Mouse (Mus musculus) cerebellum, adult 11-12 months (tissue): ENCODE results near the gene Npc1l1.

ENCODE experiments used
- DNase-seq: peaks from one replicate; pipeline ENCODE4 v3.0.0; 2022

Gene Npc1l1

DNA sequence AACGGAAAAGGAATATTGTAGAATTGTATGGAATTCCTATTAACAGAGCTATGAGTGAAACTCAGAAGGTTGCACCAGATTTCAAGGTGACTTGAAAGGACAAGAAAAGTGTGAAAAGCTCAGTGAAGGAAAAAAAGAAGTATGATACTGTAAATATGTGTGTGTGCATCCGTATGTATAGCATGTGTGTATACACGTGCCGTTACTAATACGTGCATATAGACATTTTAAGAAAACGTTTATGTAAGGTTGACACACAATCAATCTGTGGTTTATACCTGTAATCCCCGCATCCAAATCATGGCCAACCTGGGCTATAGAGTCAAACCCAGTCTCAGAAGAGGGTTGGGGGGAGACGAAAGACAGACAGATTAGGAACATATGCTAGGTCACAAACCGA, 29.4 kb downstream of the Npc1l1 start:
- DNase-seq: no peak

DNA sequence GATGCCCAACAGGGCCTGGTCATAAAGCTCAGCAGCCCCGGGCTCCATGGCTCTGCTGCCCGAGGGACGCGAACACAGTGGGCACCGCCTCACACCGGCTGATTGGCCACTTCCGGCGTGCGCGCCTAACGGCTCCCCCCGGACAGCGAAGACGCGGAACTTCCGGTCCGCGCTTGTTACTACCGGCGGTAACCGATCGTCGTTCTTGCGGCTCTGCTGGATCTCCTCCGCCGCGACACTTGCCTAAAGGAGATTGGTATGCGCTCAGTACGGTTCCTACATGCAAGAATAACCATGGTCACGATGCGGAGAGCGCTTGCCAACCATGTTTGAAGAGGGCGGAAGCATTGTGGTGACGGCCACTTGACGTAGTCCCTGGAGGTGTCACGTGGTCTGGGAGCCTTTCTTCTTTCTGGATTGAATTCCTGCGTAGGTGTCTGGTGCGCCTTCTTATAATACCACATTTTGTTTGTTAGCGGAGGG, 29.8 kb downstream of the Npc1l1 start, which contains the start of gene Nudcd3:
TSS of gene Nudcd3 (minus strand) at position 329 of the 483 bp plus-strand sequence.
- DNase-seq: peak; percentile 87

DNA sequence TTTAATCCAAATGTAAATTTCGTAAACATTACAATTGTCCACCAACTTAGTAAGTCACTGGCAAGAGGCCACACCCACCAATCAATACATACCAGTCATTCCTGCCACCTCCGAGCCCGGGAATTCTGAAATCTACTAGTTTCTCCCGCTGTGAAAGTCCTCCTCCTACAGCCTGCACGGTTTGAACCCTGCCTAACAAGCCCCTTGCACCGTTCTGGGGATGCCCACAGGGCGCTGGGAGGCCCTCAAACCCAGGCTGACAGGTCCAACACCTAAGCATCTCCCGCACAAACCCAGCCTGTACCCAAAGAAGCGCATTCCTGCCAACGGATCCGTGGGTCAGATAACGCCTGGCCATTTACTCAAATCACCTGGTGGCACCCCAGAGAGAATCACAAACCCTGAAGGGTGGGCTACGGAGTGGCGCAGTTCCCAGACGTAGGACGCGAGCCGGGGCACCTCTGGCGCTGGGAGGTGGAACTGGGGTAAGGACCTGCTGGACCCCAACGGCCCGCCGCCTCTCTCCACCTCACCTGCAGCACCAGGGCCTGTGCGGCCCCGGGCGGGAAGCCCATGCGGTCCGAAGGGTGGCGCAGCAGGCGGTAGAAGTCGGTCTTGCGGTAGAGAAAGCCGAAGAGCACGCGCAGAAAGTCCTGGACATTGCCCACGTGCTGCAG, 30.4 kb downstream of the Npc1l1 start, which contains the start of gene A730071L15Rik:
TSS of gene A730071L15Rik (plus strand) at position 620 of the 677 bp plus-strand sequence.
- no peak for DNase-seq

DNA sequence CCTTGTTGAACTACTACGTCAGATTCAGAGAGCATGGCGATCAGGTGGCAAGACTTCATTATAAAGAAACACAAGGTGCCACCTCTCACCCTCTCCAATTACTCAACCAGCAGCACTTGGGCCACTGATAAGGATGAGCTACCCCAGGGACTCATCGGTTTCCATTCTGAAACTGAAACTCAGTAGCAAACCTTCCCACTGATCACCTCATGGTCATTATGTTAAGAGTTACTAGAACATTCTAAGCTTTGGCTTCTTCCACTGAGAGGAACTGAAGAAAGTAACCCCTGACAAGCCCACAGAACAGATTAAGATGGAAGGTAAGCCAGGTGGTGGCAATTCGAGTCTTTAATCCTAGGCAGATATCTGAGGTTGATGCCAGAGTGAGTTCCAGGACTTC, 31.5 kb downstream of the Npc1l1 start:
- no peak for DNase-seq

DNA sequence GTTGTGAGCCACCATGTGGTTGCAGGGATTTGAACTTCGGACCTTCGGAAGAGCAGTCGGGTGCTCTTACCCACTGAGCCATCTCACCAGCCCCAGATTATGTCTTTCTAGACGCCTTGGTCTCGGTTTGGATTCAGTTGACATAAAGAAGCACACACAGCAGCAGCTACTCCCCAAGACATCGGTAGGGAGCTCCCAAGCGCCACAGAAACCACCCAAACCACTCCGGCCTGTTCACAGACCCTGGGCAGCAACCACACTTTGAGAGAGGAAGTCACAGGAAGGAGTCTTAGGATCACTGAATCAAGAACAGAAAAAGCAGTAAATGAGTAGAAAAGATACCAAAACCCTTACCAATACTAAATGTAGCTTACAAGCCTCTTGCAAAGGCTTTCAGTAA, 33.2 kb downstream of the Npc1l1 start:
- no peak for DNase-seq

DNA sequence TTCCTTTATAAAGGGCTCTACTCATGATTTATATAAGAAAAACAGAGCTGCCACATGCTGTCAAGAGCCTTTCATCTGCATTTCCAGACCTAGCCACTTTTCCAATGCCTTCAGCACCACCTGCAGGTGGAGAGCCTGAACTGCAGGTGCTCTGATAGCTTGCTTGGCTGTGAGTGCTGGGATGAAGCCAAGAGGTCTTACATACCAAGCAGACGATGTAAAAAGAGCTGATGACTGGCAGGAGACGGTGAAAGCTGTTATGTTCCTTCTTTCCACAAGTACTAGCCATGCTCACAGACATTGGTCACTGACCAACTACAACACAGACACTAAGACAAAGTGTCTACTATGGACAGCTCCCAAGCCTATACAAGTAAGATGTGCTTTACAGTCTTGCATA, 42.1 kb downstream of the Npc1l1 start:
- peak; percentile 95 for DNase-seq

DNA sequence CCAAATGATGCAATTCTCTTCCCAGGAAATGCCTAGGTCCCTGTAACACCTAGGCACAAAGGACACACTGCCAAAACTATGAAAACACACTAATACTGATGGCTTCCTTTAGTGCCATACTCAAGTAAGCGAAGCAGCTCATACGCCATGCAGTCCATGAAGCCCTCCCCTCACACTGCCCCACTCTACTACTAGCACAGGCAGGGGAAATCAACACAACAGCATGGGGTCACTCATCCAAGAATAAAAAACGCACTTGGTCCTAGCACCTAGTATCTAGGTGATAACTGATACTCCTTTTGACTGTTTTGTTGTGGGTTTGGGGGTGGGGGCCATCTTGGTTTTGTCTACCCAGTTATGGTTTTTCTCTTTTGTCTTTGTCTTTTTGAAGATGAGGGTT, 42.5 kb downstream of the Npc1l1 start:
- peak; percentile 38 for DNase-seq

DNA sequence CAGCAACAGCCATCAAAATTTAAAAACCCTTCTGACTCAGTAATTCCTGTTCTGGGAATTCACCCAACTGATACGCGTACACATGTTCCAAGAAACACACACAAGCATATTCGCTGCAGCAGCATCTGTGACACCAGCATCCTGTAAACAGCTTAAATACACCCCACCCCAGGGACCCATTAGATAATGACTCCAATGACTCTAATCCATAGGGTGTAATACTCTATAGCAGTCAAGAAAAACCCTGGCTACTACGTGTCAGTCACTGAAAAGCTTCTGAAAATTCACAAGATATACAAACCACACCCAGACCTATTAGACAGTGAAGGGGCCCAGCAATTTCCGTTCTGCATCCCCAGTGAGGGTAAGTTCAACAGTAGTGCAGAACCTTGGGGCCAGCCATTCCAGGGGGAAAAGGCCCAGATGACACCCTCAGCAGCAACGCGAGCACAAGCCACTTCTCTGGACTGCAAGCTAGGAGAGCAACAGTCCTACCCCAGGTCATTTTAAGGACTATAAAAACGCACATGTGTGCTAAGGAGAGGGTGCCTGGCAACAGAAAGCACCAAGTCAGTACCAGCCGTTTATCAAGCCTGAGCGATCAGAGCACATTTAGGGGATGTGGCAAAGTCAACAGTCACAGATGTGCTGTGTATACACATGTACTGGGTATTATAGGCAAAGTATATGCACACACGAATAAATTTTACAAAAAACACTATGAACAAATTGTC, 45.6 kb downstream of the Npc1l1 start:
- DNase-seq: no peak

DNA sequence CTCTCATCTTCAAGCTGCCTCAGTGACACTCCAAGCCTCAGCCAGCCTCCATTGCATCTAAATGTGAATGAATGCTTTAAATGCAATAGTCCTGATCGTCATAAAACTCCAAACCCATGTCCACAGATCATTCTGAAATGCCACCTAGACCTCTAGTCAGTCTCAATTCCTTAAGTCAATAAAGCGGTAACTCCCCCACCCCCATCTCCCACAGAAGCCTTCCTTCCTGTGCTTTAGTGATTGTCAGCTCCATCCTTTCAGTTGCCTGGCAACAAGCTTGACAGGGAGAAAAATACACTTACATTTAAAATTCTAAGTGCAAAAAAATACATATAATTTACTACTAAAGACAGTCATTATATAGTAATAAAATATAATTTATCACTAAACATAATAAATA, 46.7 kb downstream of the Npc1l1 start:
- no peak for DNase-seq

DNA sequence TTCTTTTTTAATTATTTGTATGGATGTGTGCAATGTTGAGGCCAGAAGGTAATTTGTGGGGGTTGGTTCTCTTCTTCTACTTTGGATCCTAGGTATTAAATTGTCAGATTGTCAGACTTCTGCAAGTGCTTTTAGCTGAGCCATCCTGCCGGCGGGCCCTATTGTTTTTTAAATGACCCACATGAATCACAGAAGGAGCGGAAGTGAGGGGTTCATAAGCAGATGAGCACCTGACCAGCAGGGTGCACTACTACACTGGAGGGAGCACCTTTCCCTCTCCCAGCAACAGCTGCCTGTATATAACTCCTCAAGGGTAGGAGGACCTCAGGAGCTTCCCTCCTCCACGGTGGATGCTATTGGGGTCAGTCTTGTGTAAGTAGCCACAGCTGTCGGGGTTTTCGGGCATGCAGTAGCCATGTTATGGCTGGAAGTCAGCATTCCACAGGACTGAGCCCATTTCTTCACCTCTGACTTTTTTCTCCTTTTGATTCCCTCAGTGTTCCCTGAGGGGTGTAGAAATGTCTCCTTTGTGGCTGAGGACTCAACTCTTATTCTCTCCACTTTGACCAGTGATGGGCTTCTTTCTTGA, 49.0 kb downstream of the Npc1l1 start:
- DNase-seq: no peak

DNA sequence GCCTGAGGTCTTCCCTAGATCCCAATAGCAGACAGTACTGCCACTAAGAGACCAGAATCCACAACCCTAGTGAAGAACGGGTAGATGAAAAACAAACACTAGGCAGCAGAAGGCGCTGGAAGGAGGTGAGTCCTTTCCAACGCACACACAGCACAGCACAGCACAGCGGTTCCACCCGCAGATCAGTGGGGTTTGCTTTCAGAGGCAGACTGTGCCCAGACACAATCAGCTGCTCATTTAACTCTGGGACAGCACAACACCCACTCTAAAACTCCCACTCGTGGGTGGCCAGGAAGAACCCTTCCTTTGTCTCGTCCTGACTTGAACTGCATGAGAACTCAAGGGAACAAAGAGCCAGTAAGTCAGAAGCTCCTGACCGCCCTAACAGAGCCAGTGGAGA, 50.7 kb downstream of the Npc1l1 start:
- DNase-seq: no peak

DNA sequence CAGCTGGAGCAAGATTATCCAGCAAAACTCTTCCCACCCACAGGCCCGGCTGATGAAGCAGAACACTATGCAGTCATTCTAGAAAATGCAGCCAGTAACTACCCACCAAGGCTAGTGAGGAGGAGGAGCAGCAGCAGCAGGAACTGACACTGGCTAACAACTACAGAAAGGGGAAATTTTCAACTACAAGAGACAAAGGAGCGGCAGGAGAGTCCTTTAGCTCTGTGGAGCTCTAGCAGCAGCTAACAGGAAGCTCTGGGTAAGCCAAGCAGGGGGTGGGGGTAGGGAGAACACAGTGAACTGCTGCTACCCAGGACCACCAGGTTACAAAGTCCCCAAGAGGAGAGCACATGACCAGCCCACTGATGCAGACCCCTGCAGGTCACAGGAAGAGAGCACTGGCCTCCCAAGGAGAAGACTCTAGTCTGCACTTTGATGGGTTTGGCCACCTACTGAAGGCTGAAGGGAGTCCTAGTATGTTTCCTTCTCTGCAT, 51.2 kb downstream of the Npc1l1 start:
- no peak for DNase-seq

DNA sequence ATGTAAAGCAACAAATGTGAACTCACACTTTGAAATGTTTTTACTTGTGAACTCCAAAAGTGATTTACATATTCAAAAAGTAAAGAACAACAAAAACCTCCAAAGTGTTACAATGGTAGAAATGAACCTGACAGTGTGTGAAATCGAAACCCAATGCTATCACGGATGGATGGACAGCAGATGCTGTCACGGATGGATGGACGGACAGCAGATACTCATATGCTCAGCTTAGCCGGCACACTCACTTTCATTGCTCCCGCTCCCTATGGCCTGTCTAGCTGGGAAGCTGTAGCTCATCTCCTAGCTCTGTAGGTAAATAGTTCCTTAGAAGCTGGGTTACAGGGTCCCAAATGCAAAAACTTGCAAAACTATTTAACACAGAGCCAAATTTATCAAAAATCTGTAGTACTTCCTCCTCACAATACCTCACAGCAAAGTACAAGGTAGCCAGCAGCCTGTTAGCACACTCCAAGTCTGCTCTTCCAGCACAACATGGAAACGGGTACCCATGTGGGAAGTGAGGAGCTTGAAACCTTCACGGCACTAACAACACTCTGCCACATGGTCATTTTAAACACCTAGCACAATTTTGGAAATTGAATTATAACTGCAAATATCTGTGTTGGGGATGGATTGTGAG, 52.0 kb downstream of the Npc1l1 start:
- DNase-seq: no peak

DNA sequence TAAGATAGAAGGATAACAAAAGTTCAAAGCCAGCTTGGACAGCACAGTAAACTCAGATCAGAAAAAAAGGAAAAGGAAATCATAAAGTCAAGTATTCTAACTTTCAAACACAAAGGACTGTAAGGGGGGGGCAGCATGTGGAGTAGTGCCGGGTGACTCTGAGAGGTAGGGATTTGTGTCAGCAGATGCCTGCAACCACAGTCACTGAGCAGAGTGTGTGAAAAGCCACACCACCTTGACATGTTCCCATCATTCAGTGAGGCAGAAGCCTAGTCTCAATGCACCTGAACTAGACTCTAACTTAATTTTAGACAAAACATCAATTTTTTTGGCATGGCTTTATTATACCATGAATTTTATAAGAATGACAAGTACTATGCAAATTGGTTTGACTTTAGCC, 54.4 kb downstream of the Npc1l1 start:
- no peak for DNase-seq

DNA sequence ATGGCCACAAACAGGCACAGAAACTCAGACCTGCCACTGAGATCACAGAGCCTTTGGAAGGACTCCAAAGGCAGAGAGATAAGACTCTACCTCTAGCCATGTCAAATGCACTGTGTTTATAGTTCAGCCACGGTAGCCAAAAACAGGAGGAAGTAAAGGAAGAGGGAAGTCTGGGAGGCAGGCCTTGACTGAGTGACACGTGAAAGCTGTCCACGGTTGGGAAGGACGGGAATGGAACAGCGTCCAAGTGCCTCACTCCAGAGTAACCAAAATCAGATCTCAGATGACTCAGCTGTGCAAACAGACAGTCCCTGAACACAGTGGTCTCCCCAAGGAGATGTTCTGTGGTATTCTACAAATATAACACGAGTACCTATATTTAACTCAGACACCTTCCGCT, 55.2 kb downstream of the Npc1l1 start:
- no peak for DNase-seq

DNA sequence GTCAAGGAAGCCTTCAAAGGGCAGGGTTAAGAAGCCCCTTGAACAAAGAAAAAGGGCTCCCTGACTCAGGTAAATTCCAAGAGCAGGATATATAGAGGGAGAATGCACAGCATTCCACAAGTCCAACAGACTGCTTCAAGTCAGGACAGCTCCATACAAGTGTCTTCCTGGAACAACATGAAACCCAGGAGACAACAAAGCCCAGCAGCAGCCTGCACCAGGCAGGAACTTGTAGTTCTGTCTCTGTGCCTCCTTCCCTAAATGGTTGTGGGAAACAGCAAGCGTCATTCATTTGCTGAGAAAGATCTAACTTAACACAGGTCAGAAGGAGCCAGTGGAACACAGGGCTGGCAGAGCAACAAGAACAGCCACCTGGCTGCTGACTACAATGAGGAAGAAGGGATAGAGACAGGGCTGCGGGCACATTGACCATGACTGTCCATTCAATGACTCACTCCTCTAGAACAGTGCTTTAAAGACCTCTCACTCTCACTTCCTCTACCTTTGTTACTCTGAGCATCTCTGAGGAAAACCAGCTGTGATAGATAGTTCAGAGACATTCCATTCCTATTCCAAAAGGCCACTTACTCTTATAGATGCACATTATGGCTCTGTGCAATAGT, 60.8 kb downstream of the Npc1l1 start:
- no peak for DNase-seq

DNA sequence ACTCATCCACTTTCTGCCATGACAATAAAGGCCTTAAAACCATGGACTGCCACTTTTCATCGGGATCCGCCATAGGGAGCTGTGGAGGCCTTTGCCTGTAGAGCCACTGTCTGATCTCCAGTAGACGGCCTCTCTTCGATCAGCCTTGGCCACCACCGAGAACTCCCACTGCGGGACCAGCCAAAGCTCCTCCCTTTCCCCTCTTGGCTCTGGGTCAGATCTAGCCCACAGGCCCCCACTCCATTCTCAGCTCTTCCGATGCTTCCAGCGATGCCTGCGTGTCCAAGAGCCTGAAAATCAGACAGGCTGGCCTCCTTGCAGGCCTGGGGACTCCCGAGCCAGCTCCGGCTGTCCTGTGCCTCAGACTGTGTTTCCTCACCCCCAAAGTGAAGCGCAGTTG, 63.6 kb downstream of the Npc1l1 start:
- peak; percentile 18 for DNase-seq

DNA sequence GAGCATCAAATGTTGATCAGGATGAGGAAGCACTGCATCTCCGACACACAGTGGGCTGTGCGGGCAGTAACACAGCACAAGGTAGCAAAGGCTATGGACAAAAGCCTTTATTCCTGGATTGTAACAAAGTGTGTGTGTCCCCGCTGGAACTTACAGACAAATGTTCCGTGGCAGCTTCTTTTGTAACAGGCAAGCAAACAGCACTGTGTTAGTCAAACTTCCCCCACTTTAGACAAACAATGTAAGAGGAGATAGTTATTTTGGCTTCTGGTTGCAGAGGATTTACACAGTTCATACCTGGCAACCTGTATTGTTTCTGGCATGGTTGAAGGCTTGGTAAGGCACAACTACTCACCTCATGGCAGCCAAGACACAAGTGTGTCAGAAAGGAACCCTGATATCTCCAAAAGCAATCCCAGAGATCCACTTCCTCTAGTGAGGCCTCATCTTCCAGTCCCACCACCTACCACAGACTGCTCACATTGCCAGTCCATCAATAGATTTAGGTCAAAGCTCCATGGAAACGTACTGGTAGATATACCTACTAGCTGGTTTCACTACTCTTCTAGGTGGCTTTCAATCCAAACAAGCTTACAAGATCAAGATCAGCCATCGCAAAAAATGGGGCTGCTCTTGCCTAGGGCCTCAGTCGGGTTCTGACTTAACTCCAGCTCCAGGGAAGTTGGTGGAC, 64.4 kb downstream of the Npc1l1 start:
- DNase-seq: no peak

DNA sequence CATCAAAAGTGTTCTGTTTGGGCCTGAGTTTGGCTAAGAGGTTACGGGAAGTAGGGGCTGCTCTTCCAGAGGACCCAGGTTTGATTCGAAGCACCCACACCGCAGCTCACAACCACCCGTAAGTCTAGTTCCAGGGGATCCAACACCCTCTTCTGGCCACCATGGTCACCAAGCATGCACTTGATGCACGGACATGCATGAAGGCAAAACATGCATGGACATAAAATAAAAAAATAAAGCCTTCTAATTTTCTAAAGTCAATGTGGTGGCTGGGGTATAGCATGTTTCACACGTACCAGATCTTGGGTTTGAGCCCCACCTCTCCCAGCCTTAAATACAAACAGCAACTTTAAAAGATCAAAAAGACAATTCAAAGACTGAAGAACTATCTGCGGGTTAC, 65.2 kb downstream of the Npc1l1 start:
- no peak for DNase-seq

DNA sequence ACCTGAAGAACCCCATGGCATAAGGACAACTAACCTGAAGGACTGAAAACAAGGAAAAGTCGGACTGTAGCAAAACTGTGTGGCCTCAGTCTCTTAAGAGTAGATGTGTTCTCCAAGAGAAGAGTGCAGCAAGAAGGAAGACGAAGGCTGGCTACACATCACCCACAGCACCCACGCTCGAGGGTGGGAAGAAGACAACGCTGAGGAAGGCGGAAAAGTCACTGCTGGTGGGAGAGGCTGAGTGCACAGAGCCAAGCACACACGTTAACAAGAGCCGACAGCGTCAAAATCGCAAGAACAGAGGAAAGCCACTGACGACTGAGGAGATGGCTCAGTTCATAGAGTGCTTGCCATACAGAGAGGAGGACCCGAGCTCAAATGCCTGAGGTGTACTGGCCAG, 66.2 kb downstream of the Npc1l1 start:
- DNase-seq: peak; percentile 12

DNA sequence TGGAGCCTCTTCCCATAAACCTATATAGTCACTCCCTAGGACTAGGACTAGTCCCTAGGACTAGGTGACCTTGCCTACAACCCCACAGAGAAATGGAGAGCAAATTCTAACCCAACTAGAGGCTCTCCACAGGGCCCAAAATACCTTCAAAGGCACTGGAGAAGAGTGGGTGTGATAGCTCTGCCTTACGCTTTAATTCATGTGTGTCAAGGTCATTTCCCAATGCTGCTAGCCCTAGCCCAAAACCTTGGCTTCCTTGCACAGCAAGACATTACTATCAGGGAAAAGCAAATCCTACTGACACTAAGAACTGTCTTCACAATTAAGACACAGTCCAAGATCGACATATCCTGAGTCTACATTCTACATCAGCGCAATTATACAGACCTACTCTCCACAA, 66.9 kb downstream of the Npc1l1 start:
- DNase-seq: no peak

DNA sequence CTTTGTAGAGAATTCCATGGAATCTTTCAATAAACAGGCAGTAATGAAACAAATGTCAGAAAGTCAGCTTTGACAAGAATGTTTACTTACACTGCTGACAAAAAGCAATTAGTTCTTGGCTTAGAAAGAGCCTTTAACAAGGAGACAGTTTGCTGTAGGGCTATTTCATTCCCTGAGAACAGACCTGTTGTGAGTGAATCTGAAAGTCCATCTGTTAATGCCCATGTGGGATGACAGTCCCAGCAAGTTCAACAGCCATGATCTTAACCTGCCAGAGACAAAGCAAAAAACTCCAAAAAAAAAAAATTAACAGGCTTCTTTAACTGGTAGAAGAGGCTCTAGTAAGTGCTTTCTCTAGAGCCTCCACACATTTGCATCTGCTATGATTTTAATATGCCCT, 68.4 kb downstream of the Npc1l1 start:
- DNase-seq: peak; percentile 38
